Mouse (Mus musculus): ENCODE results near the gene Rhebl1.

Rhebl1 gene

DNA sequence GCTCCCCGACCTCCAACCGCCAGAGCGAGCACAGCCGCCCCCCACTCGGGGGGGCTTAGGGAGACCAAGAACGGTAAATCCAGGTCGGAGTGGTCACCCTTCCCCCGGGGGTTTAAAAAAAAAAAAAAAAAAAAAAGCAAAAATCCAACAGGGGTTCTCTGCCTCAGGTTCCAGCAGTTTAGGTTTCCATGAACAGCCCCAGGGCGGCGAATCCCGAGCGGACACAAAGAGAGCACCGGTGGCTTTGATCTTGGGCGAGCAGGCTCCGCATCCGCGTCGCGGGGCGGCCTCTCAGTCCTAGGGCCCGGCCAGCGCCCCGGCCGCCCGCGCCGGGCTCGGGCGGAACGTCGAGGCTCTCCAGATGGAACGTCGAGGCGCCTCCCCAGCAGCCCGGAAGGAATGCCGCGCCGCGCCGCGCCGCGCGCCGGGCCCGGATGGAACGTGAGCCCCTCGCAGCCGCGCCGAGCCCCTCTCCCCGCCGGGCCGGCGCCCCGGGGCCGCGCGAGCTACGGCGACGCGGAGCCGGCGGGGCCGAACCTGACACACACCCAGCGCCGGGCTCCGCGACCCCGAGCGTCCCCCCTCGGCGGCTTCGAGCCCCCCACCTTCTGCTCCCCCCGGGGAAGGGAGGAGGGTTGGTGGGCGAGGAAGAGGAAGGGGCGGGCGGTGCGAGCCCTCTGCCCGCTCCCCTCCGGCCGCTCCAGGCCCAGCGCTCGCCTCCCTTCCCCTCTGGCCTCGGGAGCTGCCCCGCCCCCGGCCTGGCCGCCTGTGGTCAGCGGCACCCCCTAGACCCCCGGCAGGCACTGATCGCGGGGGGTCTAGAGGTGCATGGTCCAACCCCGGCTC lies 23.0 kb downstream of the Rhebl1 start, which contains the start of gene Kmt2d:
TSS of gene Kmt2d (minus strand) at position 135 of the 846 bp plus-strand sequence.
- peak; percentile 74 for DNase-seq

DNA sequence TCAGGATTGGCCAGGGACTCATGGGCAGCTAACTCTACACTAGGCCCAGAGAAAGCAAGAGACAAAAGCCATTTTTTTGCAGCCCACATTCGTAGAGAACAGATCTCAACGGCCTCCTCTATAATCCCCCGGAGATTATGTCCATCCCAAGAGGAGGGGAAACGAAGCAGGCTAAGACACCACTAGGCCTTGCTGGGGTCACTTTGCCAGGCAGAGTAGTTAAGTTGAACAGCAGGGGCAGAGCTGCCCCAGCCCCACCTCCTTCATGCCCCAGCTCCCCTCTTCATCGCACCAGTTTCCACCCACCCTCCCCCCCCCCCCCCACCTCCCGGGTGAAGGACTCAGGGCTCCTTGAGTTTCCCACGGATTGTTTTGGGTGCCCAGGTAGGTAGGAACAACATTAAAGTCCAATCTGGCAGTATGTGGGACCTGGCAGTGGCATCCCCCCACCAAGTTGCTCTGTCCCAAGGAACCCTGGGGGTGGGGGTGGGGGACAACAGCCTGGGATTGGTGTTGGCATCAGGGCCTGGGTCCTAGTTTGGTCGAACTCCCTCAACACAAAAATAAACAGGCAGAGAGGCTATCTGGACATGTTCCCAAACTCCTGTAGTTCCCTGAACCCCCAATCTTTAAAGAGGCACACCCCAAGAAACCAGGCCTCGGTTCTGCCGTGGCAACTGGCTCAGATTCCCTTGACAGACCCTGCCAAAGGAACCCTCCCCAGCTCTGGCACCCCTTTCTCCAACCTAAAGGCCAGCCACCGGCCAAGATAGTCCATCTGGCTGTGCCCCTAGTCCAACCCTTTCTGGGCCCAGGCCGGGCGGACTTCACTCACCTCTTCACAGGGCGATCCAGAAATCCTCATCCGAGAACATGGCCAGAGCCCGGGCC lies 23.9 kb downstream of the Rhebl1 start:
- DNase-seq, result no peak

DNA sequence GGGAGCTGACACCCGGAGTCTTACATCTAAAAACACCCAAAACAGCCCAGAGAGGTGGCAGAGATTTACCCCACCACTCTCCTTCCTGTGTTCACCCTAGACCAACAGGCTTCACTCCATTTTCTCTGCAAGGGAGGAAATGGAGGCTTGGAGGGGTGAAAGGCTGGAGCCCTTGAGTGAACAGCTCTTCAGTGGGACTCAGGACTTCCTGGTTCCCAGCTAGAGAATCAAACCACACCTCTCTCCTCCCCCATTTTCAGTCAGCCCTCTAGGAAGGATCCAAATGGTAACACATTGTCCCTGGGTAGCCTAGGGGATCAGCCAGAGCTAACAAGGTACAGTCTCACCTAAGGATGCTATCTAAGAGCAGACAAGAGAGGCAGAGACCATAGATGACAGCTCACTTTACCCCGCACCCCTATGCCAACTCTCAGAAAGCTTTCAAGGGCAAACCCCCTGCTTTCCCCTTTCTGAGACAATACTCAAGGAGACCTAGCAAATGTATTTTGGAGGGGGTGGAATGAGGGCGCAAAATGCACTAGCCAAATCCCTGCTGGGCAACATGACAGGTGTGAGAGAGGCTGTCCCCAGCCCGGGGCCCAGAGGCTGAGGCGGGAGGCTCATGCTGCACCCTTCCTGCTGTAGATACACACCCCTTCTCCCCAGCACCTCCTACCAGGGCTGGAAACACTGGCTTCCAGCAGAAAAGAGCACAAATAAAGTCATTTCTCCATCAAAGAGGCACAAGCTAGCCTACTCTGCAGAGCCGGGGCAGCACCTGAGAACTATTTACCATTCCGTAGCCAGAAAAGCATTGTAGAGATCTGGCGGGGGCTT lies 24.8 kb downstream of the Rhebl1 start:
- DNase-seq, result no peak

DNA sequence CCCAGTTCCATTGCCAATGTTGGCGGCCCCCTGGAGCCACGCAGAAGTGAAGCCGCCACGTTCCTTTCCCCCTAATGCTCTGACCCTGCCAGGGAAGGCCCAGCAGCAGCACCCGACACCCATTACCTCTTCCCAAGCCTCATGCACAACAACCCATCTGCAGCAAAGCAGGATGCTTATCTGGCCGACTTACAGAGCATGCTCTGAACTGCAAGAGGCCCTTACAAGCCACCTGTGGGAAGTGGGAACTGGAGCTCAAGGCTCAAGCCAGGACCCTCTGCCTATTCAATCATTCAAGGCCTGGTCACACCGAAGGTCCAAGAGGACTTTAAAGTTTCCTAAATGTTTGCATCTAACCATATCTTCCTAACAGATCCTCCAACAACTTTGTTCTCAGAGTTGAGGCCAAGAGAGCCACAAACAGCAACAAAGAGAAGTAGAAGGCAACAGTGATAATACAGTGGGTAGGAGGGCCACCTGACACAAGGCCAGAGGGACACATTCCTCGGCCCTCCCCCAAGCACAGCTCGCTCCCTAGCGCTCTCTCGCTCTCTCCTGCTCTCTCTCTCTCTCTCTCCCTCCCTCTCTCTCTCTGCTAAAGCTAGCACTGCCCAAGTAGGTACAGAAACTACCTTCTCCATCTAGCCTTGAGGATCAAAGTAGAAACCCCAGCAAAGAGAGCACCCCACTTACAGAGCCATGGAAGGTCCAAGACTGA lies 25.8 kb downstream of the Rhebl1 start:
- no peak for DNase-seq

DNA sequence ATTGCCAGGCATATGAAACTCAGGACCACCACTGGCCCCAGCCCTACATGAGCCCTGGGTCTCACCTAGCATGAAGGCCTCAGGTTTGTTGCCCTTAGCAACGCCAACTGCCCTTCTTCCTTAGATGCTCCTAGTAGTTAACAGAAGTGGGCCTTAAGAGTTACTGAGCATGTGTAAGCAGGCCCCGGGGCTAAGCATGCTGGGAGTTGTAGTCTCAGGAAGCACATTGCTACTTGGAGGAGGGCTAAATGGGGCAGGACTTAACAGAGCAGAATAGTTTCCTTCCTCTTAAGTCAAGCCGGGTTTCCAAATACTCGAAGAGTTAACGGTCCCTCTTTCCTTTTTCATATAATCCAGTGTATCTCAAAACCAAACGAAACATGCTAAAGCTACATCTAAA lies 27.0 kb downstream of the Rhebl1 start:
- peak; percentile 45 for DNase-seq

DNA sequence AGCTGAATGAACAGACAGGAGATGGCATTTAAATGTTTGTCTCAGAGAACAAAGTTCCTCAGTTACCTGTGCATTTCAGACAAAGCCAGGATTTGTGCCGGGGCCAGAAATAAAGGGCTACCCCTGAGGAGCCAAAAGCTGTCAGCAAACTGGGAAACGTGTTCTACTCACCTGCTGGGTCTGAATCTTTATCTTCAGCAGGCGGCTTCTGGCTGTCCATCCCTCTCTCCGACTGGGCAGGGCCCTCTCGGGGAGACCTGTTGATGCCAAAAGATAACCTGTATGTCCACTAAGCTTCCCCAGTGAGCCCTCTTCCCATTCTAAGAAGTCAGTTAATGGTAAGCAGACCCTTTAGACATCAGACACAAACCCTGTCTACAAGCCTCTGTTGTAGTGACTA lies 27.8 kb downstream of the Rhebl1 start:
- DNase-seq, result no peak

DNA sequence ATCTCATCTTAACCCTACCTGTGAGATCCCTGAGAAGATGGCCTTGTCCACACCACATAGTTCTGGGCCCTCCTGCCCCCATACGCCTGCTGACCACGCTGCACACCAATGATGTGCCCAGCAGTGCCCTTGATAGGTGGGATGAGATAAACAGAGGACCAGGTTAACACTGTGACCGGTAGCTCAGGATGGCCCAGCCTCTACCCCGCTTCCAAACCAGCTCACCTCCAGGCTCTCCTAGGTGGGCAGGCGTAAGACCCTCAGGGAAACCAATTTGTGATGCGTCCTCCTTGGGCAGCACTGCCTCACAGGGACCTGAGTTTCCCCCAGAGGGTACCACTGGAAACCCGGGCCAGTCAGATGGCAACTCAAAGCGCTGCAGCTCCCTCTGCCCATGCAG lies 28.6 kb downstream of the Rhebl1 start:
- DNase-seq, result no peak

DNA sequence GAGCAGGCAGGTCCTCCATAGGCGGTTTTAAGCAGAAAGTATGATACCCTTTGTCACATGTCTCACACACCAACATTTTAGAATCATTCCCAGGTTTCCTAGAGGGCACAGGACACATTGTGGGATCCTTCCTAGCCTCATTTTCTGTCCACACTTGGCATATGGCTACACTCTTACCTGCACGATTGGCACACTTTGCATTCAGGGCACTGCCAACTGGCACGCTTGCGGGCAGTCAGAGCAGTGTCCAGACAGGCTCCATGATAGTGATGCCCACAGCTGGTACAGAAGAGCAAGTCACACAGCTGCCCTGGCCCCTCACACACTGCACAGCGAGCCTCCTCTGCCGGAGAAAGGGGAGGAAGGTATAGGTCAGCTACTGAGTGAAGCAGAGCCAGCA lies 29.4 kb downstream of the Rhebl1 start:
- no peak for DNase-seq

DNA sequence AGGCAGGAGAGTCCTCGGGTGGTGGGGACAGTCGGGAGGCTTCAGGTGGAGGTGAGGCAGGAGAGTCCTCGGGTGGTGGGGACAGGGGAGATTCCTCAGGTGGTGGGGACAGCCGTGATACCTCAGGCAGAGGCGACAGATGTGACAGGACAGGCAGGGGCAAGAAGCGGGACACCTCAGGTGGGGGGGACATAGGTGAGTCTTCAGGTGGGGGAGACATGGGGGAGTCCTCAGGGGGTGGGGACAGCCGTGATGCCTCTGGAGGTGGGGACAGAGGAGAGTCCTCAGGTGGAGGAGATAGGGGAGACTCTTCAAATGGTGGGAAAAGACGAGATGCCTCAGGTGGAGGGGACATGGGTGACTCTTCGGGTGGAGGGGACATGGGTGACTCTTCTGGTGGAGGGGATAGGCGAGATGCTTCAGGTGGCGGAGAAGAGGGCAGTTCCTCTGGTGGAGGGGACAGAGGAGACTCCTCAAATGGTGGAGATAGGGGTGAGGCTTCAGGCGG lies 30.8 kb downstream of the Rhebl1 start:
- no peak for DNase-seq

DNA sequence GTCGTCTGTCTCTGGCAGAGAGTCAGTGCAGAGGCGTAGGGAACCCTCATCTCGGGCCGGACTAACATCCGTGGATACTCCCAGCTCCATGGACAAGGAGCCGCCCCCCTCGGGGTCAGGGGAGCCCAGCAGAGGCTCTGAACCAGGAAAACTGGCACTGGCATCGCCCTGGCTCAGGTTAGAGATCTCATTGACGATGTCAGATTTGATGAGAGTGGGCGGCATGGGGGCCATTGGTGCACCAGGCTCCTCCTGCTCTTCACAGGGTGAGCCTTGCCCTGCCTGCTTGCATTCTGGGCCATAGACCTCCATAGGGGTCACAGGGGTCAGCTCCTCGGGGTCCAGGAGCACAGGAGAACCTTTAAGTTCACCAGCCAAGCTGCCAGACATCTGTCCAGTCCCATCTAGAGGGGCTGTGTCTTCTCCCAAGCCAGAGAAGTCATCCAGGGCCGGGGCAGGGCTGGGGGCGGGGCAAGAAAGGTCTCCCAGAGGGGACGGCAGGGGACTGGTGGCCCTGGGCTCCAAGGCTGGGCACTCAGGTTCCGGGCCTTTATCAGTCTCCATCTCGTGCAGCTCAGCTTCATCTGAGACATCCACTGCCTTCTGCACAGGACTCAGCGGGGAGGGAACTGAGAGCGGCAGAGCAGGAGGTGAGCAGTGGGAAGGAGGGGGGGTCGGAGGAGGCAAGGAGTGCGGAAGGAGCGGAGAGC lies 32.5 kb downstream of the Rhebl1 start:
- no peak for DNase-seq

DNA sequence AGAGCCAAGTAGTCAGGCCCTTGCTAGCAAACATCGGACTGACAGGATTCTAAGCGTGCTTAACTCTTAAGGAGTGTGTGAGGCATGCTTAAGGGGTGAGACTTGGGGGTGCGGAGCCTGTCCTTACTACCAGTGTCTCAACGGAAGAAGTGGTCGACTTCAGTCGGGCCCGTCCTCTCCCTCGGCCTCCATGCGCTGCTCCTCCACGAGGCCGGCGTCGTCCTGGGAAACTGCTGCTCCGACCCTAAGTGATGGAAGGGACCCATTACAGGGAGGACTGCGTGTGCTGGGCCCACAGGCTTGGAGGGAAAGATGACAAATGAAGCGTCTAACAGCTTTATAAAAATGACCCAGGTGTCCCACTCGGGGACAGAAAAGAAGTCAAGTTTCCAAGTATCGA lies 33.4 kb downstream of the Rhebl1 start:
- DNase-seq, result no peak

DNA sequence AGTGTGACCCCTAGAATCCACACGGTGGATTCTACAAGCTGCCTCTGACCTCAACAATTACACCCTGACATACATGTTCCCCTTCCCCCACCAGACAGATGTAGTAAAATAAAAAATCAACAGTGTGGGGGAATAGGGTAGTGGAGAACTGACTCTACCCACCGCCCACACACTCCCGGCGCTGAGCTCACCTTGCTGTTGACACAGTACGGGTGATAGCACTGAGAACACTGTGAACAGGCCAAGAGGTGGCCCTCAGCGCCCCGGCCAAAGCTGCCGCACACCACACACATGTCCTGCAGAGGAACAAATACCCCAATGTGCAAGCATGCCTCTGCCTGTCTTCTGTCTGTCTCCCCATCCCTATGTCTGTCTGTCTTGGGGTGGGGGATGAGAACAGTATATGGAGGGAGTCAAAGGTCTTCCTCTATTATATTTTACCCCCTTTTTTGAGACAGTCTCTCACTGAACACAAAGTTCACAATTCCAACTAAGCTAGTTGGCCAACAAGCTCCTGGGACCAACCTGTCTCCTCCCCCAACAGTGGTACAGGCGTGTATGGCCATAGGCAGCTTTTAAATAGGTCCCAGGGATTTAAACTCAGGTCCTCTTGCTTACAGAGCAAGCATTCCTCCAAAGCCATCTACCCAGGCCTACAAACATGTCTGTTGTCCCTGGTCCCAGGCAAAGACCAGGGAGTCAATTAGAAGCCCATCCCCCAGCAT lies 34.9 kb downstream of the Rhebl1 start:
- DNase-seq, result no peak

DNA sequence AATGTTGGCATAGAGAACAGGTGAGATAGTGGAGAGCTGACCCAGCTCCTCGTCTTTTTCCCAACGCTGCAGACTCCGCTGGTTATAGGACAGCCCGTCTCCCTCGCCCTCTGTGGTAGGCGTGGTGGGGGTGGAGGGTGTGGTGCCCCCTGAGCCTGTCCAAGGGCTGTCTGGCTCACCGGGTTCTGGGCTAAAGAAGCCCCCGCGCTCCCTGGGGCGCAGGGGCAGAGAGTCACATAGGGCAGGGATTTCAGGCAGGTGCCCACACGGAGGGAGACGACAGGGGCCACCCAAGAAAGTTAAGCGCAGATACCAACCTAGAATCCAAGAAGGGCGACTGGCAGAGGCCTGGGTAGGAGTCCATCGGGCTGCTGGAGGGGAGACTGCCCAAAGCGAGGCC lies 40.1 kb downstream of the Rhebl1 start:
- DNase-seq, result no peak

DNA sequence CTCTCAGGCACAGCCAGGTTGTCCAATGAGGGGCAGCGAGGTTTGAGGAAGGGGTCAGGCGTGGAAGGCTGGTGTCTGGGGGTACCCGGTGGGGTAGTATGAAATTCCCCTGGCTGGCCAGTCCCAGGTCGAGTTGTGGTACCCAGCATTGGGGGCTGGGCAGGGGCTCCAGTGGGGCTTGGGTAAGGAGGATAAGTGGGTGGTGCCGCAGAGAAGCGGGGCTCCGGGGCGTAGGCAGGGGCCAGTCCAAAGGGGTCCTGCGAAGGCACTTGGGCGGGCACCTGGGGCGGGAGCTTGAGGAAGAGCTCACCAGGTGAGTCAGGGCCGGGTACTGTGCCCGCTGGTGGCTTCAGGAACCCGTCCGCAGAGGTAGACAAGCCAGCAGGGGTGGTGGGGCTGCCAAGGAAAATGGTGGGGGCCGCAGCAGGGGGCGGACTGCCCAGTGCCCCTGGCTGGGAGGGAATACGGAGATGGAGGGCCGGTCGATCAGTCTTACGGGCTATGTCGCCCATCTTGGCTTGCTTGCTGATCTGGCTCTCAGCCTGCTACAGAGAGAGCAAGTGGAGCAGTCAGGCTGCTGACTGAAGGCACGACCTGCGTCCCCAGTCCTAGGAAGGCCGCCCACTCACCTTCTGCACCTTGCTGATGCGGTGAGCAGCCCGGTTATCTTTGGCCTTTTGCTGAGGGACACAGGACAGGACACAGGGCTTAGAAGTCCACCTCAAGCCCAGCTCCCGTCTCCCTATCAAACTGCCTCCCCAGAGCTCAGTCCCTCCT lies 41.0 kb downstream of the Rhebl1 start:
- no peak for DNase-seq

DNA sequence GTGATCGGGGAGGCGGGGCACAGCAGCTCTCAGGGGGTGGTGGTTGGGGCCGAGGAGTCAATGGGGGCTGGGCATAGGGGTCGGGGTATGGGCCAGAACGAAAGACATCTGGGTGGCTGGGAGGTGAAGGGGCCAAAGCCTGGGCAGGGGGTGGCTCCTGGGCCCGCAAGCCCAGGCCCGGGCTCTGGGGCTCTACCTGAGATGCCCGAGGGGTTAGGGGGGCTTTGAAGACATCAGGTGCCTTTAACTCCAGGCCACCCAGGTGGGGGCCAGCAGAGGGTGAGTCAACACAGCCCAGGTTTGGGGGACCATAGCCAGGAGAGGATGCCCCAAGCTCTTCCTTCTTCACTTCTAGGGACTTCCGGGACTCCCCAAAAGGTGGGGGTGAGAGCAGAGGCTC lies 41.6 kb downstream of the Rhebl1 start:
- DNase-seq, result no peak

DNA sequence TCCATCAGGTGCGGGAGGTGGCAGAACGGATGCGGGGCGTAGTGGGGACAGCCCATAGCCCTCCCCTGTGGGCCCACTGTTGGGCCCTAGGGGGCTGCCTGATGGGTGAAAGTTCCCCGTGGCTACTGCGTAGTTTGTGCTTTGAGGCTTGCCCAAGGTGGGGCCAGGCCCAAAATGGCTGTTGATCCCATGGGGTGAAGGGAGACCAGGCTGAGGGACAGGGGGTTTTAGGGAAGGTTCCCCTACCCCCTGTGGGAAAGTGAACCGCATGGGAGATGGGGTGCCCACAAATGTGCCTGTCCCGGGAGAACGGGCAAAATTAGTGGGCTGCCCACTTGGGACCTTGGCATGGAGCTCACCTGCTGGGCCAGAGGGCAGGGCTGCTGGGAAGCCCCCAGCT lies 42.3 kb downstream of the Rhebl1 start:
- DNase-seq, result no peak

DNA sequence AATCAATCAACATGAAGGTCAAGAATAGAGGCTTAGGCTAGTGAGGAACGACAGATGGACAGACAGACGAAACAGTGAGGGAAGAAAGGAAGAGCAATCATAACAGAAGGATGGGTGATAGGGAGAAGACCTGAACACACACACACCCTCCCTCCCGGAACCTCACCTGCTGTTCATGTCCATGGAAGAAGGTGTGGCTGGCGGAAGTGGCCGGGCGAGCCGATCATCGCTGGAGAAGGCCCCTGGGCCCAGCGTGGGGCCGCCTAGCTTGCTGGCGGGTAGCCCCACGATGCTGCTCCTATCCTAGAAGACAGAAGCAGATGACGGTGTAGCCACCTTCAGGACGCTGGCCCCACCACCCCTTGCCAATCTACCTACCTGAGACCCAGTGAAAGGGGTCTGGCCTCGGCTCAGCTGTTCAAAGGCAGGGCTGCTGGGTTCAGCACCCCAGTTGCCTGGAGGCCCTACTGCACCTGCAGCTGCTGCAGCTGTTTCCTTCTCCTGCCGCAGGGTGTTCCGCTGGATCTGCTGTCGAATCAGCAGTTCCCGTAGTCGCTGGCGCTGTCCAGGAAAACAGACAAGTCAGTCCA lies 43.0 kb downstream of the Rhebl1 start:
- DNase-seq, result no peak

DNA sequence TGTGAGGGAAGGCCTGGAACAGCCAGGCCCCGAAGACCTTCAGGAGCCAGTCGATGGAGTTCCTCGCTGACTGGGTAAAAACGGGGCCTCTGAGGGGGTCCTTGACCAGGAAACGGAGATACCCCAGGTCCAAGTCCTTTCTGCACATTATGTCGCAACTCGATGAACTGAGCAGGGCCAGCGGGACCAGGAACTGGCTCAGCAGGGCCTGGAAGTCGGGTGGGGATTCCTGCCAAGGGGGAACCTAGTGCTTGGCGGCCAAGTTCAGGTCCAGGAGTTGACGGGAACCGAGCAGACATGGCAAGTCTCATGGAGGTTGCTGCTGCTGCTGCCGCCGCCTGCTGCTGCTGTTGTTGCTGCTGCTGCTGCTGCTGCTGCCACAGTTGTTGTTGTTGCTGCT lies 43.7 kb downstream of the Rhebl1 start:
- DNase-seq, result no peak

DNA sequence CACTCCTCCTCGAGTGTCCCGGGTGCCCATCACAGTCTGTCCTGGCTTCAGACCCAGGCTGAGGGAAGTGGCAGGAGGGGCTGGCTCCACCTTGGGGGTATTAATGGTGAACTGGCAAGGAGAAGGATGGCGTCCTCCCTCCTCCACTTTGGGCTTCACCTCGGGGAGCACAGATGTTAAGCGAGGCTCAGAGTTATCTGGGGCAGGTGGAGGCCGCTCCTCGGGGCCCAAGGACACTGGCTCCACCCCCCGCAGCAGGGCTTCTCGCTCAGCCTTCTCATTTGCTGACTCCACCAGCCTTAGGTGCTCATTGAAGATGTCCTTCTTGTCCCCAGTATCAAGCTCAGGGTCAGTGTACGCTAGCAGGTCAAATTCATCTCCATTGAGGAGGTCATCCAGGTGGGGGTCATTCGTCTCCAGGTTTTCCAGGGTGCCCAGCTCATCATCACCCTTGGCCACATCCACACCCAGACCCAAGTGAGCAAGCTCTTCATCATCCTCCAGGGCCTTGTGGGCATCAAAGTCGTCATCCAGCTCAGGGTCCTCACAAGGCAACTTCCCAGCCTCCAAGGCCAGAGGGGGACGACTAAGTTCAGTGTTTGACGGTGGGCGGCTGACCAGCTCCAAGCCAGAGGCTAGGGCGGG lies 44.3 kb downstream of the Rhebl1 start:
- DNase-seq, result no peak

All from embryo, embryonic 11 days (tissue).